Mouse (Mus musculus) monocyte, adult 5-6 weeks (primary cell): Measurements from ENCODE around the gene Amn. TPM values are rescaled to one million over a fixed set of nuclear protein-coding genes. Genes with fewer than 3 reads are reported as not detected.

Source experiments
- ATAC-seq: fragments of 153-309, 156-312 bp; replicated peaks from 2 replicates; pipeline ENCODE4 v1.8.0; 2017; ENCODE audit warnings: mild to moderate bottlenecking; ENCODE audit not compliant: low TSS enrichment, insufficient number of reproducible peaks, severe bottlenecking, poor library complexity, low FRiP score
- total RNA-seq: library from RNA; stranded (forward); fragments of 200-1000, 200-491, 200-594 nt; gene quantifications from 3 replicates; pipeline ENCODE4 v1.2.3, GENCODE M21; 2017

Amn gene
- total RNA-seq, 1 experiment from 2014 or later, result not detected

GRCm38 (mm10) chr12:111263650-111264049 lies 7.2 kb upstream of the Amn start:
- no peak for ATAC-seq

- no peak for ATAC-seq
Measured at GRCm38 (mm10) chr12:111265212-111265611, 5.7 kb upstream of the Amn start.

GRCm38 (mm10) chr12:111266592-111266991 lies 4.3 kb upstream of the Amn start:
- ATAC-seq, result no peak

- ATAC-seq, result no peak
Measured at GRCm38 (mm10) chr12:111267673-111268325, 3.1 kb upstream of the Amn start.

- ATAC-seq, result no peak
Measured at GRCm38 (mm10) chr12:111271406-111271805, 511 bp downstream of the Amn start.

GRCm38 (mm10) chr12:111271966-111272365 lies 1.1 kb downstream of the Amn start:
- no peak for ATAC-seq

- ATAC-seq, result no peak
Measured at GRCm38 (mm10) chr12:111272420-111272819, 1.5 kb downstream of the Amn start.

GRCm38 (mm10) chr12:111274006-111274405 lies 3.1 kb downstream of the Amn start:
- ATAC-seq, result no peak

GRCm38 (mm10) chr12:111274447-111275149 lies 3.7 kb downstream of the Amn start:
- no peak for ATAC-seq

GRCm38 (mm10) chr12:111275150-111275841 lies 4.4 kb downstream of the Amn start:
- ATAC-seq, result no peak

GRCm38 (mm10) chr12:111276371-111276770 lies 5.5 kb downstream of the Amn start:
- no peak for ATAC-seq

- ATAC-seq, result no peak
Measured at GRCm38 (mm10) chr12:111283573-111283972, 12.7 kb downstream of the Amn start.

- ATAC-seq, result no peak
Measured at GRCm38 (mm10) chr12:111284532-111284931, 13.6 kb downstream of the Amn start.

GRCm38 (mm10) chr12:111293025-111293424 lies 22.1 kb downstream of the Amn start:
- ATAC-seq, result no peak

GRCm38 (mm10) chr12:111301322-111302017 lies 30.6 kb downstream of the Amn start:
- ATAC-seq, result no peak

- ATAC-seq, result 0 out of 2 replicates have a peak, but pooled peaks have one; percentile 13
Measured at GRCm38 (mm10) chr12:111302018-111302345, 31.1 kb downstream of the Amn start.

GRCm38 (mm10) chr12:111303702-111304337 lies 32.9 kb downstream of the Amn start:
- no peak for ATAC-seq

GRCm38 (mm10) chr12:111306821-111307220 lies 35.9 kb downstream of the Amn start:
- ATAC-seq, result no peak

GRCm38 (mm10) chr12:111309256-111309655 lies 38.4 kb downstream of the Amn start:
- ATAC-seq, result no peak
